Mouse (Mus musculus) erythroblast, adult 5-6 weeks (primary cell): ENCODE data around the gene Sptbn1. TPM values are rescaled to one million over a fixed set of nuclear protein-coding genes. Genes with fewer than 3 reads are reported as not detected.
A peak's percentile ranks its signal among the peaks of the same experiment; 100 is the strongest.

ENCODE experiments used
- ATAC-seq: replicated peaks from 2 replicates; pipeline ENCODE4 v1.8.0; 2016; ENCODE audit warnings: moderate number of reproducible peaks, mild to moderate bottlenecking, moderate TSS enrichment, inconsistent platforms; ENCODE audit not compliant: poor library complexity, low FRiP score, severe bottlenecking
- total RNA-seq, 2 experiments: library from RNA; stranded (forward) in 1 of 2; stranded (reverse) in 1 of 2; fragments of 150-400 nt in 1 of 2; fragments of 200-764, 138-1000 nt in 1 of 2; gene quantifications; 2 replicates each; pipeline versions ENCODE4 v1.2.3 to v1.2.4; 2015 to 2017; ENCODE audit warnings: low replicate concordance in 2 of 2

Gene Sptbn1
- total RNA-seq, 2 experiments from 2014 or later: 27.8 to 28.4 TPM

DNA sequence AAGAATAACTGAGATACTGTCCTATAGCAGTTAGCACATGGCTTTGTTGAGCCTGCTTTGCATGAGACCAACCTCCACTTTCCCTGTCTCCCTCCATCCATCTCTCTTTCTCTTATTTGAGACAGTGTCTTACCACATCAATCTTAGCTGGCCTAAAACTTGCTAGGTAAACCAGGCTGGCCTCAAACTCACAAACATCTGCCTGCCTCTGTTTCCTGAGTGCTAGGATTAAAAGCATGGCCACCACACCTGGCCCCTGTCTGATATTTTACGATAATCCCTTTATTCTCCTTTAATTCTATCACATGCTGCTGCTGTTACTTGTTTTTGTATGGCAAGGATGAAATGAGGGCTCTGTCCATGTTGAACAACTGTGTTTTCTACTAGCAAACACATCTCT, 49.6 kb downstream of the Sptbn1 start:
- no peak for ATAC-seq

- no peak for ATAC-seq
Observed at GRCm38 (mm10) chr11:30217496-30217895, 50.5 kb downstream of the Sptbn1 start.

DNA sequence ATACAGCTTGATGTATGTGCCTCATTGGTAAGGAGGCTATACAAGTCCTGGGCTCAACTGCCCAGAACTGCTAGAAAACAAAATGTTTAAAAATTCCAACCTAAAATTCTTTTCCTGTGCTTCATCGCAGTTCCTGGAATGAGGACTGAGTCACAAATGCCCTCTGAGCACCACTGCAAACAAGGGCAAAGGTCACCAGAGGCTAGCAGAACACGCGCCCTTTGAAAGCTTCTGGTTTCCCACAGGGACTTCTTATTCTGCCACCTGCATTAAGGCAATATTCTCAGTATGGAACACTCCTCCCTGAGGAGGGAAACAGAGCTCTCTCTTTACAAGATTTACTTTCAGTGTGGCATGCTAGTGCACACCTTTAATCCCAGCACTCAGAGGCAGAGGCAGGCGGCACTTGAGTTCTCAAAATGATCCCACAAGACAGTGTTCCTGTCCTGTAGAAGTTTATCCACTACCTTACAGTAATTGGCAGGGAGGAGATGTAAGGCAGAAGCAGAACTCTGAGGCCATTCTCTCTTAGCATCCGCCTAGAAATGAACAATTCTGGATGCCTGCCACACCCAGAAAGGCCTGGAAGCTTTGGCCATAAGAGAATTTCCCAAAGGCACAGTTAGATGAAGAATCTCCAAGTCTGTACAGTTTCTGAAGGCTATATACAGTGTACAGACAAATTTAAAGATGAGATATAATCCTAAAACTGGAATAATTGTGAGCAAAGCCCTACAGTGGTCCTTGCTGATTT, 56.1 kb downstream of the Sptbn1 start:
- no peak for ATAC-seq

GRCm38 (mm10) chr11:30211141-30211540, 56.8 kb downstream of the Sptbn1 start:
- ATAC-seq: no peak

GRCm38 (mm10) chr11:30210100-30210811, 57.7 kb downstream of the Sptbn1 start:
- ATAC-seq: no peak

- no peak for ATAC-seq
Observed at GRCm38 (mm10) chr11:30209495-30209894, 58.5 kb downstream of the Sptbn1 start.

- no peak for ATAC-seq
Observed at GRCm38 (mm10) chr11:30204398-30204797, 63.6 kb downstream of the Sptbn1 start.

- no peak for ATAC-seq
Observed at GRCm38 (mm10) chr11:30200391-30200790, 67.6 kb downstream of the Sptbn1 start.

DNA sequence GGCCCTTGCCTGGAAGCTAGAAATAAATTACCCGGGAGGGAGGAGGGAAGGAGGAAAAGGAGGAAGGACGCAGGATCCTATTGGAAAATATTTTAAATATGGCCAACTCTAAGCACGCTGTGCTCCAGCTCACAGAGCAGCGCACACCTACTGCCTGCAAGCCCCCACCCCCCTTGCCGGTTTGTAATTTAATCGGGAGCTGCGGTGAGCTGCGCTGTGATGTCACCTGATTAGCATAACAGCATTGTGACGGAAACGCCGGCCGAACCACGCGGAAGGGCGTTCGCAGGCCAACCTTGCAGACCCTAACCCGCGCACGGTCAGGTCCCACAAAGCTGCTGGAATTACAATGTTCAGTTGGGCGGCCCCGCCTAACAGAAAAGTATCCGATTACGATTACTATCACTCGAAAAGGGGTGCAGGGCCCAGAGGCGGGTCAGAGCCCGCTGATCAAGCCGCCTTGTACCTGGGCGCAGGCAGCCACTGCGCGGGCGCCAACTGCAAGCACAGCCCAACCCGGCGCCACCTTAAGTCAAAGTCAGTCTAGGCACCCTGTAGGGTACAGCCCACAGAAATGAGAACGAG, 69.8 kb downstream of the Sptbn1 start:
- ATAC-seq: no peak; the same call in 1 of the 2 replicates

GRCm38 (mm10) chr11:30197564-30198090, 70.3 kb downstream of the Sptbn1 start:
- no peak for ATAC-seq

GRCm38 (mm10) chr11:30196368-30197070, 71.5 kb downstream of the Sptbn1 start:
- no peak for ATAC-seq

GRCm38 (mm10) chr11:30195756-30196155, 72.2 kb downstream of the Sptbn1 start:
- no peak for ATAC-seq

DNA sequence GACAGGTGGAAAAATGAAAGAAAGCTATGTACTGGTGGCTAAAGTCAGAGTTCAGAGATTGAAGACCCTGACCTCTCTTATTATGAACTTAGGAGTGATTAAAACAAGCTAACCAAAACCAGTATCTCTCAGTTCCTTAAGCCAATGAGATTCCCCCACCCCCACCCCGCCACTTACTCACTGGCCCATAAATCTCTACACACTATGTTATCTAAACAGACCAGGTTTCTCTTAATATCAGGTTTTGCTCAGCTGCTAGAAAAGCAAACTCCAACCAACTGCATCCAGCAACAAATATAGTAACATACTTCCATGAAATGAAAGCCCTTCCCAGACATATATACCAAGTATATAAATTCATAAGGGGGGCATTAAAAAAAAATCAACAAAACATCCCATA, 73.2 kb downstream of the Sptbn1 start:
- no peak for ATAC-seq

- ATAC-seq: no peak
Observed at GRCm38 (mm10) chr11:30190959-30191358, 77.0 kb downstream of the Sptbn1 start.

GRCm38 (mm10) chr11:30190119-30190518, 77.9 kb downstream of the Sptbn1 start:
- no peak for ATAC-seq

DNA sequence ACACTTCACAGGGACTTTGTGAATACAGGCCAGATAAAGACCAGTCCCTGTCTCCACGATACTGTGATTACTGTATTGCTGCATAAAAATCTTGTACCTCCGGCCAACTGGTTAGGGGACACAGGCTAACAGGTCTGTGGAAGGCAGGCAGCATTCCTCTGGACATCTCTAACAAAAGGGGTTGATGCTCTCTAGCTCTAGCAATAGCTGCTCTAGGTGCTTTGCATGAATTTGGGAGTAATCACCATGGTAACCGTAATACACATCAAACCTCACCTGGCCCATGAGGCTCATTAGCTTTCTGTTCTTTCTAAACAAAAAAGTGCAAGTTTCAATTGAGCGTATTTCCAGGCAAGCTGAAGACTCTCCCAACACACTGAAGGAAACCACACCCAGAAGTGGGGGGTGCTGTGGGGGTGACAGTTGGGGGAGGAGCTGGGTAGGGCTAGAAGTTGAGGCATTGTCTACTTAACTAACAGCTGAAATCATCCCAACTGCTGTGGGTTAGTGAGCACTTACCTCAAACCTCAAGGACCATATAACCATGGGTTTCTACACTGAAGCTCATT, 81.0 kb downstream of the Sptbn1 start:
- peak; percentile 52; the same call in 1 of the 2 replicates for ATAC-seq

GRCm38 (mm10) chr11:30184527-30184926, 83.4 kb downstream of the Sptbn1 start:
- ATAC-seq: no peak

DNA sequence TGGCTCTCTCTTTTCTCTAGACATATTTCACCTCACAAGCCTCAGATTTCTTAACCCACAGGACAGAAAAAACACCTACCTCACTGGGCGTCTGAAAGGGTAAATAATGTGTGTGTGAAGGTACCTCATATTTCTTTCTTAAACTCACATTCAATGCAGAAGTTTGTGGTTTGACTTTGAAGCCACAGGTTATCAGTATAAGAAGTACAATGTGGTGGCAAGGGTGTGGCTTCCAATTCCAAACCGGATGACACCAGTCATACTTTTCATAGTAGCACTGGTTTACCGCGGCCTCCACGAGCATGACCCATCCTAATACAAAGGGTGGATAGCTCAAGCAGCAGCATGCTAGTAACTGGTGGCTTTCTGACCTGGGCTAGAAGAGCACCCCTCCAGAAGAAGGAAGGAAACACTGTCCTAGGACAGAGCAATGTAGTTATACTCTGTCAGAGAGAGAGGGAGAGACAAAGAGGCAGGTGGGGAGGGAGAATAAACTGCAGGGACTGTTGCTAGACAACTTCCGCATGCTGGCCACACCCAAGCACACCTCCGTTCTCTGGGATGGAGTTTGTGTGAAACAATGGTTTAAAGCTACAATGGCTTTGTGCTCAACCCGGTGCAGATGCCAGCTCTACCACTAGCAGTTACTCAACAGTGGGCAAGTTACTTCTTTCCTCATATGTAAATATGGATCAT, 85.1 kb downstream of the Sptbn1 start:
- no peak for ATAC-seq

DNA sequence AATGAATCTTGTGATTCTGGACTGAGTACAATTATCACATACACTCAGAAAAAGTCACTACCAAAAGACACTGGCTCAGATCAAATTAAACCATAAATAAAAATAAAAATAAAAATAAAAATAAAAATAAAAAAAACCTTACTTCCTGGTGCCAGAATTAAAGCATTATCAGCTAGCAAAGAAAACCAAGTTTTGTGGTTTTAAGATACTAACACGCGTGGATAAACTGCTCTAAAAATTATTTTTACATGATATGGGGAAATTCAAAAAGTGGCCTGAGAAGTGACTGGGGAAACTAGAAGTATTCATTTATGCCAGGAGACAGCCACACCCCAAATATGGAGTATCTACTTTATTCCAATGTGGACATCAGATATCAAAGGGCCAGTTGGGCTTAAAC, 89.8 kb downstream of the Sptbn1 start:
- ATAC-seq: no peak
